Mouse (Mus musculus) yolk sac, embryonic 10.5 days (tissue): ENCODE results near the gene Arhgap31.

Experiments used
- DNase-seq: peaks from one replicate; pipeline ENCODE4 v3.0.0-alpha.2; 2017; ENCODE audit warnings: low spot score

Arhgap31 gene

DNA sequence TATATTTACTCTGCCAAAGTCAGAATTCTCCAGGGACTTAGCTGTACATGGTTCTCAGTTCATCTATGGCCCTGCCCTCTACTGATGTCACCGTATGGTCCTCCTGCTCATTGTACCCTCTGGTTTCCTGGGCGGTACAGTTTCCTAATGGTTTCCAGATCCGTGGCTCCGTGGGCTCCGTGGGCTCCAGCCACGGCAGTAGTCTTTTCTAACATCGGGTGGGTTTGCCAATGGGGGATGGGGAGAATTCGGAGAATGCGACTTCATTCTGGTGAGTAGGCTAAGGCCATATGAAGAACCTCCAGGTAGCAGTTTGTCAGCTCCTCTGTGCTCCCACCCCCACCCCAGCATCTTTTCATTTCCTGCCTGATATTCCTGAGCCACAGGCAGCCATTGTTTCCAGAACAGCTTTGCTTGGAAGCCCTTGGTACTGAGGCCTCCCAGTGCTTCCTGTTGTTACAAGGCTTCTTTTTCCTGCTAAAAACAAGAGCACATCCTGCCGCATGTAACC, 61.3 kb downstream of the Arhgap31 start:
- peak; percentile 17 for DNase-seq

DNA sequence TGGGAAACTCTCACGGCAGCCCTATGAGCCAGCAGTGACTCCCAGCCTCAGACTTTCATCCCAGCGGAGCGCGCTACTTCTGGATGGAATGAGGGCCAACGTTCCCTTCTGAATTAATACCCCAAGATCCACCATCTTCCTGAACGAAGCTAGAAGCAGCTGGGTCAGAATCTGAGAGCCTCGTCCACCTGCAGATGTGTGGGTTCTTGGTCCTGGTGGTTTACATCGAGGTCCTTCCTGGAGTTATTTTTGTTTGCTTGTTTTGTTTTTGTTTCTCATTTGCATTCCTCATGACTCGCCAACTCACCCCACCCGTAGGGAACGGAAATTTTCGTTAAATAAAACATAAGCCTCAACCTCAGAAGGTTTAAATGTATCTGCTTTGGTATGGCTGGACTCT, 61.8 kb downstream of the Arhgap31 start:
- DNase-seq: no peak

DNA sequence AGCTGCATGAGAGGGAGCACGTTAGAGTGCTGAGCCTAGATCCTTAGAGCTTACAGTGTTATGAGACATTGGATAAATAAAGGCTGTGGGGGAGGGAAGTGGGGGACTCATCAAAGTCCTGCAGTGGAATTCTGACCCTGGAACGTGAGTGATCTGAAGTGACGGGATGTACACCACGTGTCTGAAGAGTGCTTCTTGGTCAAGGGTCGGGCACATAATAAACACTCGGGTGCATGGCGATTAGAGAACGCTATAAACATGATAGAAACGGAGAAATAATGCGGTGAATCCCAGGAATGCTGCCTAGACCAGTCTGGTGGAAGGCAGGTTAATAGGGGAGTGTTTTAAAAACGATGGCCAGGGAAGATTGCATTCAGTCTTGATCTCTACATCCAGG, 63.6 kb downstream of the Arhgap31 start:
- DNase-seq: peak; percentile 43

DNA sequence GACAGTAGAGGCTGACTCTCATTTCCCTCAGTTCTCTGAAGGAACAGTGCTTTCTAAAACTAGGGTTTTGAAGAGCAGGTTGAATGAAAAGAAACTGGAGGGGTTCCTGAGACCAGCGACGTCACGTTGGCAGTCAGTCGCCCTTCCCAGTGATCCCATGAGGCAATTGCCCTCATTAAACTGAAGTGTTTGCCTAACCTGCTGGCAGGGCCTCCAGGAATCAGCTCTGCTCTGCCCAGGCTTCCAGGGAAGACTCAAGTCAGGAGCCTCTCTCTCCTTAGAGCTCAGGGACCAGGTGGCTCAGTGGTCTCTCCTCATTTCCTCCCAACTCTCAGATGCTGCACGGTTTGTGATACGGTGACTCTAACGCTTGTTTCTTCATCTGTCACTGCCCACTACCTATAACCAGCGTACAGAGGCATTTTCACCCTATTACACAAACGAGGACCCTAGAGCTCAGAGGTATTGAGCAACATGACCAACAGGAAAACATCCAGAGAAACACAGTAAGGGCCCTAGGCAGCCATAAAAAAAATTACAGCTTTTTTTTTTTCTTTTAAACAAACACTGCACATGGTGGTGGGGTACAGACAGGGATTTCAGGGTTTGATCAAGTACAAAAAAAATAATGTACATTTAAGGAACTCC, 64.2 kb downstream of the Arhgap31 start:
- no peak for DNase-seq

DNA sequence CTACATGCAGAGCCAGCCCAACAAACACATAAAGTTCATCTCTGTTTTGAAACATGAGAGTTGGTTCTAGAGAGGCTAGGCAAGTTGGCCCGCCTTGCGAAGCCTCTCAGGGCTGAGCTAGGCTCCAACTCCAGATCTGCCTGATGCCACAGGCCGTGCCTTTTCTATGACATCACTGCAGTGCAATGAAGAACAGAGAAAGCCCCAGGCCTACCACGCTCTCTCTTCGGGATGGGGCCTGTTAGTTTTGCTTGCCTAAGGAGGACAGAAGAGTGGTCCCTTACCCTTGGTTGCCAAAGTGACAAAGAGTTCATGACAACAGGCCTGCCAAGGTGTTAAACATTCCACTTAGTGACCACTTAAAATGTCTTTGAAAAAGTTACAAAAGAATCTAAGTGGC, 64.9 kb downstream of the Arhgap31 start:
- peak; percentile 17 for DNase-seq

DNA sequence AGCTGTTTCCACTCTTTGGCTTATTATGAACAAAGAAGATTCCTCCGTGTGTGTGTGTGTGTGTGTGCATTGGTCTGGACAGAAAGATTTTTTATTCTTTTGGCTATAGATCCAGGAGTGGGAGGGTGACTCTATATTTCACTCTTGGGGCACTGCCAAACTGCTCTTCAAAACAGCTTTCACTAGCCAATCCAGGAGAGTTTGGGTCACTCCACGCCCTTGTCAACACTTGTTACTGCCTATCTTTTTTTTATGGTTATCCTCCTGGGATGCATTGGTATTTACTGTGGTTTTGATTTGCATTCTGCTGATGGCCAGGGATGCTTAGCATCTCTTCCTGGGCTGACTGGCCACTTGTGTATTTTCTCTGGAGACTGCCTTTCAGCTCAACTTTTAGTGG, 68.6 kb downstream of the Arhgap31 start:
- no peak for DNase-seq

DNA sequence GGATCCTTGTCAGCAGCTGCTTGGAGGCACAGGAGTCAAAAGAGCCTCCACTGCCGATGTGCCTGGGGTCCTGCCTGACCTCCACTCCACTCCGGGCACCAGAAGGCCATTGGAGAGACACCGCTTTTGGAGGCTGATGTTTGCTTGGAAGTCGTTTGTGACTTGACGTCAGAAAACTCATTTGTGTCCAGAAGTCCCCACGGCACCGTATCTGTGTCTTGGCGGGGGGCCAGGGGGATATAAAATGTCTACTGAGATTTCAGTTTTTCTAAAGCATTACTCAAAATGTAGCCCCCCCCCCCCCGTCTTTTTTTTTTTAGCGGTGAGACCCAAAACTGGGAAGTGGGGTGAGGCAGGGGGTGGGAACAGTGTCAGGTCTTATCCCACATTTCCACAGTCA, 76.0 kb downstream of the Arhgap31 start:
- no peak for DNase-seq

DNA sequence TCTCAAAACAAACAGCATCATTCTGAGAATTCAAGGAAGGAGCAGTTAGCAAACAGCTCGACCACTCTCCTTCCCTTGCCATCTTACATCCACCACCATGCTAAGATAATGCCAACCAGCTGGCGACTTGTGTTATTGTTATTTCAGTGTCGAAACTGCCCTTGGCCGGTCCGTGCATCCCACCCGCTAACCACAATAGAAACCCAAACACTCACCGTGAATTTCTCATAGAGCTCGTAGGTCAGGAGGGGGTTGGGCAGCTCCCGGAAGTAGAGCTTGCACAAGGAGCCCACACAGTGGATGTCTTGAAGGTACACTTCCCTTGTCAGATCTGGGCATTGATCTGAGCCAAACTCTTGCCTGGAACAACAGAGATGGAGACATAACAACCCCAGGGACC, 76.4 kb downstream of the Arhgap31 start:
- no peak for DNase-seq

DNA sequence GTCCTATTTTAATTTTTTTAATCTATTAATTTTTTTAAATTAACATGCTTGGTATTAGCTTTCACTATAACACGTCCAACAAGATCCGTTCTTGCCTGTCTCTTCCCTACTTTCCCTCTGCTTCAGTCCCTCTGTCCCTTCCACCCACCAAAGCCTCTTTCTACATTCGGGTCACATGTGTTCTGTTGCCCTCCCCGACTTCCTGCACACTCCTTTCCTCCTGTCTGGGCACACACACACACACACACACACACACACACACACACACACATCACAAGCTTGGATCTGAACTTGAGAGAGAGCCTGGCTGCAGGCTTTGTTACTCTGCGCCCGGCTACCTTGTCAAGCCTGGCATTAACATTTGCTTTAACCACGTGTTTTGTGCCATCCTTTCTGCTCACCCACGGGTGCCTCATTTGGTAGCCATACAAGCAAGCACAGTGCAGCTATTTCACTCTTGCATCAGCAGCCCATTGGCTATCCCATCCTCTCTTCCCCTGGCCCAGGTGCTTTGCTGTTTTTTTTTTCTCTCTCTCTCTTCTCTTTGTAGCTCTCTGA, 77.2 kb downstream of the Arhgap31 start:
- no peak for DNase-seq

DNA sequence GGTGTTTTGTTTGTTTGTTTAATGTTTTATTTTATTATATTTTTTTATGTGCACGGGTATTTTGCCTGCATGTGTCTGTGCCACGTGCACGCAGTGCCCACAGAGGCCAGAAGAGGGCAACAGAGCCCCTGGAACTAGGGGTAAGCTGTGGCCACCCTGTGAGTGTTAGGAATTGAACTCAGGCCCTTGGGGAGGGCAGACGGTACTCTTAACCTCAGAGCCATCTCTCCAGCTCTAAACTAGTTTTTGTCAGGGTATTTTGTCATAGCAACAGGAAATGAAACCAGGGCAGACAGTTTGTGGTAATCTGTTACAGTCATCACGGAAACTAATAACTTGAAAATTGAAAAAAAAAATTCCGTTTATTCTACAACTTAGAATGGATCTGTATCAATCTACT, 80.9 kb downstream of the Arhgap31 start:
- DNase-seq: peak; percentile 25

DNA sequence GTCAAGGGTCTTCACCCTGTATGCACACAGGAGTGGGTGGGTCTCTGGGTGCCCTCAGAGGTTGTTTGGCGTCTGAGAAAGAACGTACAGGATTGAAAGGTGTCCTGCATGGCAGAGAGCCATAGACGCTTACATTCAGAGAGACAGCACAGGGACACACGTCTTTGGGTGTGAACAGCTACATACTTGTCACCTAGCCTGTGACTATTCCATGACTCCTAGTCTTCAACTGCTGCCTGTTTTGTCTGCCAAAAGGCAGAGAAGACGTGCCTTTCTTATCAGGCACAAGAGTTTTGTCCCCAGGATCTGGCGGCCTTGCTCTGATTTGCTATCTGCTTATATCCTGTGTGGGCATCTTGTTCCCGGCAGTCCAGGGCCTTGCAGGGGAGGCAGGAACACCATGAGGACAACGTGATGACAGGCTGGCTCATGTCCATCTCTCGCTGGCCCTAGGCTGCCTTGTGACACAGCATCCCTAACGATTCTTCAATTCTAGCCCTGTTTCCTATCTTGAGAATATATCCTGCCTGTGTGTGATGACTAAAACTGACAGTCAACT, 87.2 kb downstream of the Arhgap31 start:
- DNase-seq: no peak

DNA sequence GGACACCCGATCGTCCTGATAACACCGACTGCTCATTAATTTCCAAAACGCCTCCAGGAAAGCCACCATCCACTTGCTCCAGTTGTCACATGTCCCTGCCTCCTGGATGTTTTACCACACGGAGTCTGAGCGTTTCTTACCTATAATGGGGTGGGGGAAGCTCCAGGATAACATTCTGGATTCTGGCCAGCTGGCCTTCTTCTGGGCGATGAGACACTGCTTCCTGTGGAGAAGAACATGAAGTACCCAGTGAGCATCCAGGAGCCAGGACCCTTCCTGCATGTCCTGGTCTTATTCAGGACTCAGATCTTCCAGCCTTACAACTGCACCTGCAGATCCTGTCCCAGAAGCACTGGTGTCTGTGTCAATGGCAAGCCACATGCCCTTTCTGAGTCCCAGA, 87.7 kb downstream of the Arhgap31 start:
- no peak for DNase-seq

DNA sequence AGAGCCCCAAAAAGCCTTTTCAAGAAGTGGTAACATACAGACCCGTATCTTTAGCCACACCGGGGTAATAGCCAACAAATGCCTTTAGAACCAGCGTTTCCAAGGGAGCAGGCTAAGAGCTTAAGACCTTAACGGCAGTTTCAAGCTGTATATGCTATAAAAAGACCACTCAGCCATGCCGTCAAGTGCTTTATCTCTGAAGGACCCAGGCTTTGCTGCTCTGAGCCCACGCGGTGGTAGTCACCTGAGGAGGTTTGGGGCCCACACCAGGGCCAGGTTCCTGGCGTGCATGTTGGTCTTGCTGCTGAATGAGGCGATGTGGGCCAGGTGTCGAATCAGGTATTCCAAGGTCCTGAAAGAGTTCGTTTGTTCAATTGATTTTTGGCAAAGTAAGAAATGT, 88.8 kb downstream of the Arhgap31 start:
- no peak for DNase-seq

DNA sequence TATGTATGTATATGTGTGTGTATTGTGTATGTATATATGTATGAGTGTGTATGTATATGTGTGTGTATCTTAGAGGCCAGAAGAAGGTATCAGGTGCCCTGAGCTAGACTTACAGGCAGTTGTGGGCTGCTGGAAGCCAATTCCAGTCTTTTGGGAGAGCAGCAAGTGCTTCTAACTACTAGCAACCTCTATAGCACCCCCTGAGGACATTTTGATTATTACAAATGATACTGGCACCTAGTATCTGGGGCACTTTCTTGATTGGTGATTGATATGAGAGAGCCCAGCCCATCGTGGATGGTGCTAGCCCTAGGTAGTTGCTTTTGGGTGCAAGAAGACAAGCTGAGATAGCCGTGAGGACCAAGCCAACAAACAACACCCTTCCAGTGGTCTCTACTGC, 90.8 kb downstream of the Arhgap31 start:
- no peak for DNase-seq

DNA sequence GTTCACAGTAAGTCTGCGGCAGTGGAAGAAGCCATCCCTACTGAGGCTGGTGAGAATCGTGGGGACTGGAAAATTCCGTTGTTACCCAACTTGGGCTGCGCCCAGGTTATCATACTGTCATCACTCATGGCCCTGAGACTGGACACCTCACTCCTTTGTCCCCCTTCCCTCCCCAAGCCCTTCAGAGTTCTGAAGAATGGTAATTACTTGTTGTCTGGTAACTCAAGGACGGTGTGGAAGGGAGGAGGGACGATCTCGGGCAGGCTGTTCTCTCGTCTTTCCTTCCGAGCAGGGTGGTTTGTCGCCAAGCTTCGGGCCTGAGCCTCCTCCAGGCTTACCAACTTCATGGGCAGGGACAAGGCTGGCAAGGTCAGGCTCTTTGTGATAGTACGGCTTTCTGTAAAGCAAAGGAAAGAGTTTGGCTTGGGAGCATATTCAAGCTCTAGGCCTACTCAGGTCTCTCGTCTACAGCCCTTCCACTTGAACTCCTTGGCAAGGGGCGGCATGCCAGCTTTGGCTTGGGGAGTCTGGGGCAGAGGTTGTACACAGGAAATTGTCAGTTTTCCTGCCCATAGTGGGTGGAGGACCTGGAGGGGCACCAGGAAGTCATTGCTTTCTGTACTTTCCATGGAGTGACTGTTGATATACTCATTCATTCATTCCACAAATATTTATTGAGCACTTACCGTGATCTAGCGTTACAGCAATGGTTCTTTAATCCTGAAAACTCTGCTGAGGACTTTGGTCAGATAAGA, 92.2 kb downstream of the Arhgap31 start:
- no peak for DNase-seq

DNA sequence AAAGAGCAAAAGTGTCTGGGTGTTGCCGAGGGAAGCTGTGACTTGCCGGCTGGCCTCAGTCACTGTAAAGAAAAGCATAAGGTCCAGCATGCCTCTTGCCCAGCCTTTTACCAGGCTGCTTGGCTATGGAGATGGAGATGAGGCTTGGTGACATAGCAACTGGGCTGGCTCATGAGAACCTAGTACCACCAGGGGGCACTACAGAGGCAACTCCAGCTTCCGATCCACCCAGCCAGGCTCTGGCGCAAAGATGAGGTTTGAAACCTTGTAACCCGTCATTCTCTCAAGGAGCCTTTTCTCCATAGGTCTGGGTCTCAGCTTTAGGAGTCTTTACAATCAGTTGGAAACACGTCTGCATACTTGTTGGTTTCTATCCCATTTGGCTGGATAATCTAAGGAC, 94.0 kb downstream of the Arhgap31 start:
- DNase-seq: peak; percentile 42

DNA sequence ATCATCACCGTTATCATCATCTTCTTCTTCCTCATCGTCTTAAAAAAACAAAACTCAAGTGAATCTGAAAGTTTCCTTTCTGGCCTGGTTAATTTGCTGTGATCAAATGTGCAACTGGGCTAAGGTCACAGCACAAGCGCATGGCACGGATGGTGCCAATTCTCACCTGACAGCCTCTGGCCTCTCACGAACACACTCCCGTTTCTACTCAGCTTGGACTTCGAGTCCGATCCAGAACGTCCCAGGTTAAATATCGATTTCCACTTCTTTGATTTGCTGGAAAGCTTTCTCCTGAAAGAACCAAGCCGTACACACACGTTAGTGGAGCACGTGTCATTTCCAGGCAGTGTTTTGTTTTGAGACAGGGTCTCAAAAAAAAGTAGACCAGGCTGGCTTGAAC, 95.1 kb downstream of the Arhgap31 start:
- DNase-seq: no peak

DNA sequence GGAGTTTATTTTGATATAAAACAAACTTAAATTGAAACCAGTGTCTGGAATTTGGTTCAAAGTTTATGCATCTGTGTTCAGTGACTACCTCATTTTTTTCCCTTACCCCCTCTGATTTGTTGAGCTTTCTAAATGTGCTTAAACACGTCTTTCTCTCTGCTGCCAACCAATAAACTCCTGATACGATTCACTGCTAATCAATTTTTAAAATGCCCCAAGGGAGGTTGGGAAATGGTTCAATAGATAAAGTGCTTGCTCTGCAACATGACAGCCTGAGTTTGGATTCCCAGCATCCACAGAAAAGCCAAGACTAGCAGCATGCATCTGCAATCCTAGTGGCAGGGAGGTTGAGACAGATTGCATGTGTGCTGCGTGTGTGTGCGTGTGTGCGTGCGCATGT, 99.4 kb downstream of the Arhgap31 start:
- DNase-seq: no peak

DNA sequence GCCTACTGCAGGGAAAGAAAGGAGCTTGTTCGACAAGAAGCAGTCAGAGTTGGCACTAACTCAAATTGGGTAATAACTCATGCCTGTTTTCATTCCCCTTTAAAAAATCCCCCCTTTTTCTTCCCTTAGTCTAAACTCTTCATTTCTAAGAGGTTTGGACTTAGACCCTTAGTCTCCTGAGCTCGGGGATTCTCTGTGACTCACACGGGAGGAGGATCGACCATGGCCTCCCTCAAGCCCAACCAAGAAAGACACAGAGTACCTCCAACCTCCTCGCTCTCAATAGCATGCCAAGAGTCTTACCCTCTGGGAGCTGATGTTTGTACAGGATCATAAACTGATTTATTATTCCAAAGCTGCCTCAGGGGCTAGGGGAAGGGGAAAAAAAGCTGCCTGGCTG, 100.4 kb downstream of the Arhgap31 start:
- no peak for DNase-seq

DNA sequence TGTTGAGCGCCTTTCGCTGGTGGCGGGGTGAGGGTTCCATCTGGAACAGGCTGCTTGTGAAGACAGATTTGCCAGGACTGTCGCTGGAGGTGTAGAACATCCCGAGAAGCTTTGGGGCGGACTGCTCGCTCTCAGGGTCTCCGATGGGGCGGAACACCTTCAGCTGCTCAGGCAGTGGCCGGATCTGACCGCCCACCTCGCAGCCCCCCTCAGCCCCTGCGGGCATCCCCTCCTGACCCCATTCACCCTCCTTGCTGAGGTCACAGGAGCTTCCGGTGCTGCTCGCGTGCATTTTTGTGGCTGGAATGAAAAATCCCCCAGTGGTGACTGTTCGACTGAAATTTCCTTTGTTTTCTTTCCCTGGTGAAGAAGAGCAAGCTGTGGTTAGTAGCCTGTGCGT, 104.0 kb downstream of the Arhgap31 start:
- DNase-seq: no peak

DNA sequence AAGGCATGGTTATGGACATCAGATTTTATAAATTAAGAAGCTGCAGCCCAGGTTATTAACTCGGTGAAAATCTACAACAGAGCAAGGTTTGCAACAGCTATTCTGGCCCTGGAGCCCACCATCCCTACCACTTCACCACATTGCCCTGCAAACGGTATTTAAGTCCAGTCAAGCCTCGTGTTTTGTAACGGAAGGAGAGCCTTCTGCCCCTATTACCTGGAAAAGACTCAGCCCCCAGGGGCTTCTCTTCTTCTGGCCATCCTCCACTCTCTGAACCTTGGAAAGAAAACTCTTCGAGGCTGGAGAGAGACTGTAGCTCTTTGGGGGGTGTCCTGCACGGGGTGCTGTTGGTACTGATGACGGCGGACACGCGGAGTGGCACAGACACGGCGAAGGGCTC, 104.4 kb downstream of the Arhgap31 start:
- no peak for DNase-seq

DNA sequence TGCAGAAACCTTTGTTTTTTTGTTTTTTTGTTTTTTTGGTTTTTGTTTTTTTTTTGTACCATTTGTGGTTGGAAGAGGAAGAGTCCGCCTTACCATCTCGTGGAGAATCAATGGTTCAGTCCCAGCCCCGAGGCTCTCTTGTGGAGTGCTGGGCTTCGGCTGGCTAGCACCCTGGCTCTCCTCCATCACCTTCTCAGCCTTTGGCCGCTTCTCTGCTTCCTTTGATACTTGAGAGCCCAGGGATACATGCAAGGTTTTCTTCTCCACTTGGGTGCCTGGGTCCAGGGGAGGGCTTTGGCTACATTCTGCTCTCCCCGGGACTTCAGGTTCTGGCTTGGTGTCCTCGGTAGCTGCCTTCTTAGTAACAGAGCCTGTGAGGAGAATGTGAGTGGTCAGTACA, 106.6 kb downstream of the Arhgap31 start:
- no peak for DNase-seq
